Mouse (Mus musculus) left cerebral cortex, adult 18-20 months (tissue): ENCODE measurements at regions not wholly inside any gene's neighbourhood (a gene's known extent, or its start where the extent isn't known, plus 50 kb on each side); places are given as distances from the start of the nearest gene placed in this dataset.

Experiments
- DNase-seq, 2 experiments: peaks; one replicate each; pipeline ENCODE4 v3.0.0; 2021 to 2022; ENCODE audit warnings: low spot score in 2 of 2, mixed read lengths in 1 of 2

- peak; percentile 19 to 26 for DNase-seq
Observed at GRCm38 (mm10) chr11:71652381-71652775, 97.3 kb upstream of the Wscd1 start.

GRCm38 (mm10) chr11:71658346-71658745 lies 91.4 kb upstream of the Wscd1 start:
- no peak for DNase-seq

DNA sequence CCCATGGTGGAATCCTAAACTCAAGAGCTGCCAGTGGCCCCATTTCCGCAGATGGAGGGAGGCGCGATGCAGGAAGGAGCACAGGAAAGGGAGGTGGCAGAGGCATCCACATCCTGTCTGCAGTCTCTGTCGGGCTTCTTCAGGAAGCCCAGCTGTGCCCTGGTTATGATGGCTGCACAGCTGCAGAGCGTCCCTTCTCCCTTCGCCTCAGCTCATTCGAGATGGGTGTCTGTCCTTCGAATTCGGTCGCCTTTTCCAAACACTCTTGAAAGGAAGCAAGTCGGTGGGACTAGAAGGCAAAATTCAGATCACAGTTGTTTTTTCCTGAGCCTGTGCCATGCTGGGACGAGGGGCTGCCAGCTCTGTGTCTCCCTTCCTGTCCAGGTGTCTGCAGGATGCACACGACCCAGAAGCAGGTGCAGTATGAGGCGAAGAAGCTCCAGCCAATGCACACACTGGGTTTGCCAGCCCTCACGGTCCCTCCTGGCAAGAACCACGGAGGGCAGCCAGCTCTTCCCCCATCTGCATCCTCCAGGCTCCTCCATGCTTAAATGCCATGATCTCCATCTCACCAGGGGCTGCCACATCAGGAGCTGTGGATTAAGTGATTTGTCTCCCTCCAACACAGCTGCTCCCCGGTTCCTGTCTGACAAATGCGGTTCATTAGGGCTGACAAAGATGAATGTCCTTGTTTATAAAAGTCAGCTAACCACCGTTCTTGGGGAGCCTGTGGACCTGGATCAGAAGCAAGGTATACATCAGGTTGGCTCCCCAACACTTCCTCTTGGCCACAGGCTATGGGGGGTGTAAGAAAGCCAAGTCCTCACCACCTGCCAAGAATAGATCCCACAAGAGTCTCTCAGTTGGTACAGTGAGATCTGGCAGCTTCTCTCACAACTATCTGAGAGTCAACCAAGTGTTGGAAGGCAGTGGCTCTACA lies 79.3 kb upstream of the Wscd1 start:
- DNase-seq: no peak

- no peak for DNase-seq
Observed at GRCm38 (mm10) chr11:71672171-71673050, 77.3 kb upstream of the Wscd1 start.

DNA sequence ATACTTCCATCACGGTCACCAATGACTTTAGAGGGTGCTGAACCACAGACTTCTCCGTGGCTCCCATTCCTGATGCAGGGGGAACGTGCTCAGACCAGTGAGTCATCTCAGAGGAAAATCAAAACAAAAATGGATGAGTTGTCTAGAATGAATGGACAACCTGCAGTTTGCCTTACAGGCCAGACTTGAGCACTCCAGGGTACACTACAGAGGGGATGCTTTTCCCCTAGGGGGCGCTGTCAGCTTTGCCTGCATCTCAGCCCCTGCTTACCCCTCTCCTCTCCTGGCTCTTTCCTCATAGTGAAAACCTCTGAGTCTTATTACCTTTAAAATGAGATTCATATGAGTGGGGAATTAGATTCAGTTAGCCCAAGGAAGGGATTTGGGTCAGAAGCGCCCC lies 75.4 kb upstream of the Wscd1 start:
- DNase-seq: peak; percentile 68 to 75

DNA sequence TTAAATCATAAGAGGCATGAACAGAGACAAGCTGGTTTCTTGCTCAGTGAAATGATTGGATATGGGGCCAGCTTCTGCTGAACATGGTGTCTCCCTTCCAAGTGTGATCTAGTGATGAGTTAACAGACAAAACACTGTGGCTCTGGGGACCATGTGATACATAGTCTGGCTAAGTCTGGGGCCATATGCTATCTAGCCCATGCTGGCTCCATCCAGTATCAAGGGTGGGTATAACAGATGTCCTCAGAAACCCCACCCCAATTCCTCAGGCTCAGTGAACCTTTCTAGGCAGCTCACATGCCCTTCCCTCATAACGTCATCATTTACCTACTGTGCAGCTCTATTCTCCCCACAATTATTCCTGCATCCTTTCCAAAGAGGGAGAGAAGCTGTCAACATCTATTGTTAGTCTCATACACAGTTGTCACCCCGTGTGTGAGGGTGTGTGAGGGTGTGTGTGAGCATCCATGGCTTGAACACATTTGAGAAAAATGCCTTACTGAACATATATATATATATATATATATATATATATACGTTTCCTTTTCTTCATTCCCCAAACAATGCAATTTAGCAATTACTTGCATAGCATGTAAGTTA lies 73.9 kb upstream of the Wscd1 start:
- no peak for DNase-seq

DNA sequence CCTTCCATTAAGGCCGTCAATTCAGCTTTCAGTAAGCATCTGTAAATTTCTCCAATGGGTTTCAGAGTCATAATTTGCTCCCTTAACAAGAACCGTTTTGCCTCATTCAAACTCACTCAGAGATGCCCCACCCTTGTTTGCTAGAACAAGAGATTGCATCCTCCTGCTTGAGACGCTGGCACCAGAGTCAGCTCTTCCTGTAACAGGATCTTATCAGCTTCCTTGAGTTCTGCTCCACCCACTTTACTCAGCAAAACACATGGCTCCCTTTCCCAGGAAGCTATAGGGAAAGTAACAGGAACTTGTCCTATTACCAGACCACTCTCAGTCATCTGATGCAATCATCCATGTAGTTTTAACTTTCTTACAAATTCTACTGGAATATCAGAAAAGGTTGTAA lies 52.7 kb upstream of the Wscd1 start:
- DNase-seq: no peak

GRCm38 (mm10) chr11:71698836-71699235 lies 50.9 kb upstream of the Wscd1 start:
- no peak for DNase-seq
